26 mouse cellular contexts compared by ENCODE assay signal in the genomic region with DNA sequence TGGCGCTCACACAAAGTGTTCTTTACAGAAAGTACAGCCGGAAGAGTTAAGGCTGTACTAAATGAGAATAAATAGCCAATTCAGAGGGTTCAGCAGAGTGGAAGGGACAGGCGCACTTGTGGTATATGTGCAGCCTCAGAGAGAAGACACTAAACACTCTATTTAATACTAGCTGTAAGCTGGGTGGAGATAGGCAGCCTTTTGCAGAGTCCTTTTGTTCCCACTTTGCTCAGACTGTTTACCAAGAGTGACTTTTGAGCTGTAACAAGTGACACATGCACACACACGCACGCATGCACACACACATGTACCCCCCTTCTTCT. TPM values are rescaled to one million over a fixed set of nuclear protein-coding genes. Genes with fewer than 3 reads are reported as not detected.
A peak's percentile ranks its signal among the peaks of the same experiment; 100 is the strongest.
DNase-seq lines count a peak whose midpoint lies in the region; ATAC-seq and TF ChIP-seq lines count a peak whose summit lies in the region.
"Had no signal": no experiment of that assay in that cellular context is flagged by ENCODE, and none has a peak within 500 bp of the region (broad histone marks: within the 10 kb centered on the region; RNA-seq: fewer than 3 reads in every experiment).

No protein-coding gene starts in this region.

- peak; percentile 67; the same call in 1 of the 2 replicates for ATAC-seq in lung, embryonic 16.5 days (ENCODE audit: low read depth)
- no peak for ATAC-seq in lung, postnatal 0 days
- ATAC-seq: intestine, postnatal 0 days had no signal

- no peak overlapping the region for H3K4me3 ChIP-seq in heart, embryonic 10.5 days
- H3K4me3 ChIP-seq in lung, embryonic 16.5 days (ENCODE audit: low read length) = no peak overlapping the region
- H3K4me3 ChIP-seq in lung, postnatal 0 days (ENCODE audit: low read depth, low read length) = no peak overlapping the region
- H3K4me3 ChIP-seq: embryonic facial prominence, embryonic 12.5 days; embryonic facial prominence, embryonic 15.5 days; heart, embryonic 12.5 days; heart, embryonic 15.5 days had no signal

- WGBS in heart, embryonic 10.5 days = 86% methylated on average over 5 of the region's 5 CpGs
- 59% methylated on average over 5 of the region's 5 CpGs for WGBS in lung, embryonic 16.5 days
- WGBS in lung, postnatal 0 days = 61% methylated on average over 5 of the region's 5 CpGs

- TF ChIP-seq CTCF in lung, postnatal 0 days (IDR thresholded peaks at IDR 0.05) = no peak
- TF ChIP-seq CTCF in brain, embryonic 14.5 days (IDR thresholded peaks at IDR 0.05; ENCODE audit: borderline replicate concordance, extremely low read depth, insufficient read depth, insufficient read length) = no peak

- no peak overlapping the region for H3K27ac ChIP-seq in heart, embryonic 10.5 days
- H3K27ac ChIP-seq in lung, embryonic 16.5 days (ENCODE audit: low read length) = no peak overlapping the region
- H3K27ac ChIP-seq in lung, postnatal 0 days (ENCODE audit: low read length) = no peak overlapping the region
- H3K27ac ChIP-seq: embryonic facial prominence, embryonic 12.5 days; embryonic facial prominence, embryonic 15.5 days; heart, embryonic 15.5 days; hindbrain, embryonic 14.5 days had no signal

- no peak overlapping the region for H3K4me2 ChIP-seq in lung, embryonic 16.5 days (ENCODE audit: low read depth, low read length)
- H3K4me2 ChIP-seq in lung, postnatal 0 days (replicated peaks; ENCODE audit: low read depth, low read length) = no peak overlapping the region
- H3K4me2 ChIP-seq: embryonic facial prominence, embryonic 12.5 days; embryonic facial prominence, embryonic 15.5 days; heart, embryonic 12.5 days; heart, embryonic 15.5 days; hindbrain, embryonic 14.5 days had no signal

- no peak for TF ChIP-seq EP300 in lung, postnatal 0 days (IDR thresholded peaks at IDR 0.05)

- no peaks in the 10 kb centered on the region for H3K4me1 ChIP-seq in heart, embryonic 10.5 days
- H3K4me1 ChIP-seq in lung, embryonic 16.5 days (replicated peaks; ENCODE audit: control insufficient read depth, insufficient read depth, low read length) = no peaks in the 10 kb centered on the region
- H3K4me1 ChIP-seq in lung, postnatal 0 days (ENCODE audit: insufficient read depth, low read depth, low read length) = no peaks in the 10 kb centered on the region
- H3K4me1 ChIP-seq: embryonic facial prominence, embryonic 12.5 days; embryonic facial prominence, embryonic 15.5 days; heart, embryonic 12.5 days; heart, embryonic 15.5 days had no signal

- H3K9me3 ChIP-seq in heart, embryonic 10.5 days = no peaks in the 10 kb centered on the region
- no peaks in the 10 kb centered on the region for H3K9me3 ChIP-seq in lung, embryonic 16.5 days (ENCODE audit: control insufficient read depth, low read length)
- H3K9me3 ChIP-seq in lung, postnatal 0 days (ENCODE audit: low read length) = no peaks in the 10 kb centered on the region
- H3K9me3 ChIP-seq: embryonic facial prominence, embryonic 12.5 days; embryonic facial prominence, embryonic 15.5 days; G1E; heart, embryonic 12.5 days; heart, embryonic 15.5 days had no signal

- no peak overlapping the region for H3K9ac ChIP-seq in lung, embryonic 16.5 days (ENCODE audit: low read length)
- no peak overlapping the region for H3K9ac ChIP-seq in lung, postnatal 0 days (replicated peaks; ENCODE audit: low read depth)
- H3K9ac ChIP-seq: embryonic facial prominence, embryonic 12.5 days; embryonic facial prominence, embryonic 15.5 days; heart, embryonic 12.5 days; heart, embryonic 15.5 days; hindbrain, embryonic 14.5 days had no signal

- DNase-seq in heart, adult 11 months = peak; percentile 40
- DNase-seq in heart, embryonic 10.5 days (ENCODE audit: low spot score) = no peak
- no peak for DNase-seq in lung, postnatal 0 days (ENCODE audit: low spot score)
- DNase-seq in brain, embryonic 14.5 days (ENCODE audit: low read depth) = peak; percentile 38
- no peak for DNase-seq in cerebellum, postnatal 4 days (ENCODE audit: low spot score in 2 of 2)
- DNase-seq: adrenal gland, adult 2 months; adrenal gland, postnatal 14 days; cerebellum, adult 11-12 months; cerebellum, adult 9-10 months; gastrocnemius, postnatal 10 days; gastrocnemius, postnatal 36 days; heart, postnatal 10 days; heart, postnatal 36 days had no signal

- TF ChIP-seq POLR2A in brain, embryonic 14.5 days (IDR thresholded peaks at IDR 0.05; ENCODE audit: borderline replicate concordance, extremely low read depth, insufficient read depth, insufficient read length, poor library complexity, severe bottlenecking) = no peak

- no peaks in the 10 kb centered on the region for H3K36me3 ChIP-seq in heart, embryonic 10.5 days
- H3K36me3 ChIP-seq in lung, embryonic 16.5 days (ENCODE audit: control insufficient read depth, insufficient read depth, low read length) = no peaks in the 10 kb centered on the region
- H3K36me3 ChIP-seq in lung, postnatal 0 days (ENCODE audit: insufficient read depth, low read length) = no peaks in the 10 kb centered on the region
- H3K36me3 ChIP-seq: embryonic facial prominence, embryonic 12.5 days; embryonic facial prominence, embryonic 15.5 days; G1E; heart, embryonic 12.5 days; heart, embryonic 15.5 days had no signal

- H3K27me3 ChIP-seq in heart, embryonic 10.5 days (ENCODE audit: insufficient read depth, poor library complexity, severe bottlenecking) = no peaks in the 10 kb centered on the region
- H3K27me3 ChIP-seq in lung, embryonic 16.5 days (ENCODE audit: control insufficient read depth, insufficient read depth, low read depth, low read length) = no peaks in the 10 kb centered on the region
- no peaks in the 10 kb centered on the region for H3K27me3 ChIP-seq in lung, postnatal 0 days (replicated peaks; ENCODE audit: insufficient read depth, low read length)
- H3K27me3 ChIP-seq: CH12.LX; embryonic facial prominence, embryonic 12.5 days; embryonic facial prominence, embryonic 15.5 days; heart, embryonic 12.5 days; heart, embryonic 15.5 days had no signal

RNA-seq across cellular contexts. Expression of gene Gm5134, which starts 24.5 kb away (rescaled TPM):
- 0.12 TPM in 1 of 2 replicates, not detected in the other for polyA plus RNA-seq in heart, embryonic 10.5 days (2016; fragmentation: Nextera tagmentation; extraction: Ambion mirVana)
- polyA plus RNA-seq in lung, embryonic 16.5 days (2015; fragmentation: Nextera tagmentation; extraction: Ambion mirVana) = not detected in 2 replicates
- polyA plus RNA-seq in lung, postnatal 0 days (2015; fragmentation: Nextera tagmentation; extraction: Ambion mirVana) = 0.12 TPM in 1 of 2 replicates, not detected in the other
- 0.05 TPM in 2 replicates for polyA plus RNA-seq in brain, embryonic 14.5 days (2012; rRNA removed)
- polyA plus RNA-seq: embryonic facial prominence, embryonic 12.5 days; embryonic facial prominence, embryonic 15.5 days; forebrain, embryonic 11.5 days; forebrain, embryonic 14.5 days; G1E; heart, embryonic 12.5 days; hindbrain, embryonic 14.5 days; intestine, embryonic 14.5 days; intestine, postnatal 0 days had no signal

RNA-seq across cellular contexts. Expression of gene Vpreb3, which starts 35.9 kb away (rescaled TPM):
- polyA plus RNA-seq in heart, embryonic 10.5 days (2016; fragmentation: Nextera tagmentation; extraction: Ambion mirVana) = 0.74 and 0.83 TPM in 2 replicates
- 0.60 and 1.0 TPM in 2 replicates for polyA plus RNA-seq in lung, embryonic 16.5 days (2015; fragmentation: Nextera tagmentation; extraction: Ambion mirVana)
- 8.8 and 10.1 TPM in 2 replicates for polyA plus RNA-seq in lung, postnatal 0 days (2015; fragmentation: Nextera tagmentation; extraction: Ambion mirVana)
- 0.16 TPM in 1 of 2 replicates, not detected in the other for polyA plus RNA-seq in brain, embryonic 14.5 days (2012; rRNA removed)
- polyA plus RNA-seq: forebrain, embryonic 14.5 days; G1E; hindbrain, embryonic 11.5 days; intestine, embryonic 14.5 days; intestine, postnatal 0 days had no signal

RNA-seq across cellular contexts. Expression of gene Gm867, which starts 38.3 kb away (rescaled TPM):
- polyA plus RNA-seq in heart, embryonic 10.5 days (2016; fragmentation: Nextera tagmentation; extraction: Ambion mirVana) = 0.39 and 0.76 TPM in 2 replicates
- polyA plus RNA-seq in lung, embryonic 16.5 days (2015; fragmentation: Nextera tagmentation; extraction: Ambion mirVana) = 0.97 and 1.0 TPM in 2 replicates
- 5.5 and 6.0 TPM in 2 replicates for polyA plus RNA-seq in lung, postnatal 0 days (2015; fragmentation: Nextera tagmentation; extraction: Ambion mirVana)
- polyA plus RNA-seq in brain, embryonic 14.5 days (2012; rRNA removed) = 0.71 and 1.4 TPM in 2 replicates
- polyA plus RNA-seq: forebrain, embryonic 14.5 days; G1E; intestine, embryonic 14.5 days; intestine, postnatal 0 days had no signal

RNA-seq across cellular contexts. Expression of gene Mmp11, which starts 42.5 kb away (rescaled TPM):
- 19.4 and 39.0 TPM in 2 replicates for polyA plus RNA-seq in heart, embryonic 10.5 days (2016; fragmentation: Nextera tagmentation; extraction: Ambion mirVana)
- polyA plus RNA-seq in lung, embryonic 16.5 days (2015; fragmentation: Nextera tagmentation; extraction: Ambion mirVana) = 74.1 and 77.1 TPM in 2 replicates
- polyA plus RNA-seq in lung, postnatal 0 days (2015; fragmentation: Nextera tagmentation; extraction: Ambion mirVana) = 118 and 127 TPM in 2 replicates
- polyA plus RNA-seq in brain, embryonic 14.5 days (2012; rRNA removed) = 28.8 and 38.5 TPM in 2 replicates
- polyA plus RNA-seq: G1E had no signal

RNA-seq across cellular contexts. Expression of gene Chchd10, which starts 45.9 kb away (rescaled TPM):
- 333 and 524 TPM in 2 replicates for polyA plus RNA-seq in heart, embryonic 10.5 days (2016; fragmentation: Nextera tagmentation; extraction: Ambion mirVana)
- 68.7 and 70.0 TPM in 2 replicates for polyA plus RNA-seq in lung, embryonic 16.5 days (2015; fragmentation: Nextera tagmentation; extraction: Ambion mirVana)
- polyA plus RNA-seq in lung, postnatal 0 days (2015; fragmentation: Nextera tagmentation; extraction: Ambion mirVana) = 299 and 347 TPM in 2 replicates
- polyA plus RNA-seq in brain, embryonic 14.5 days (2012; rRNA removed) = 28.6 and 40.4 TPM in 2 replicates

Comparison
In these comparisons a context has a peak if more than half of its experiments do, and no peak if none do; other contexts are left out.
1. DNase-seq: peak in heart, adult 11 months (single experiment) and brain, embryonic 14.5 days (single experiment); none in heart, embryonic 10.5 days (single experiment), lung, postnatal 0 days (single experiment) and cerebellum, postnatal 4 days (0 of 2).